Mouse (Mus musculus): Measurements from ENCODE around the gene Ccdc130. TPM values are rescaled to one million over a fixed set of nuclear protein-coding genes. Genes with fewer than 3 reads are reported as not detected.

The Ccdc130 gene
- polyA plus RNA-seq, 1 experiment from 2014 or later, result 21.6 TPM

GRCm38 (mm10) chr8:84273968-84274367, 3.8 kb upstream of the Ccdc130 start:
- Histone ChIP-seq H3K4me2 (no peak overlapping the region), H3K36me3 (no peaks in the 10 kb centered on the region), H3K9ac (0 out of 2 replicates have a peak overlapping the region, but pooled peaks have one; percentile 21), H3K9me3 (no peaks in the 10 kb centered on the region), H3K4me3 (no peak overlapping the region), H3K27ac (no peak overlapping the region), H3K27me3 (0 out of 2 replicates have a peak, but pooled peaks cover 3% of the 10 kb centered on the region), H3K4me1 (peaks cover 8% of the 10 kb centered on the region)
- ATAC-seq (ENCODE audit: insufficient number of reproducible peaks, insufficient read depth, low FRiP score, low TSS enrichment, low read depth), result no peak
- WGBS, result 84% methylated on average over 3 of the region's 3 CpGs

GRCm38 (mm10) chr8:84272302-84272701, 2.1 kb upstream of the Ccdc130 start:
- ATAC-seq (ENCODE audit: insufficient number of reproducible peaks, insufficient read depth, low FRiP score, low TSS enrichment, low read depth), result no peak
- WGBS, result 82% methylated on average over 4 of the region's 4 CpGs
- Histone ChIP-seq H3K27me3 (0 out of 2 replicates have a peak, but pooled peaks cover 3% of the 10 kb centered on the region), H3K9ac (no peak overlapping the region), H3K9me3 (no peaks in the 10 kb centered on the region), H3K4me1 (peaks cover 9% of the 10 kb centered on the region), H3K27ac (no peak overlapping the region), H3K4me2 (no peak overlapping the region), H3K4me3 (no peak overlapping the region), H3K36me3 (no peaks in the 10 kb centered on the region)

- Histone ChIP-seq H3K9me3 (no peaks in the 10 kb centered on the region), H3K27ac (no peak overlapping the region), H3K36me3 (peaks cover 80% of the 10 kb centered on the region), H3K4me2 (no peak overlapping the region), H3K4me3 (no peak overlapping the region), H3K27me3 (no peaks in the 10 kb centered on the region), H3K9ac (no peak overlapping the region), H3K4me1 (peaks cover 14% of the 10 kb centered on the region)
- ATAC-seq (ENCODE audit: insufficient number of reproducible peaks, insufficient read depth, low FRiP score, low TSS enrichment, low read depth), result no peak
- 94% methylated on average over 4 of the region's 4 CpGs for WGBS
Measured at GRCm38 (mm10) chr8:84261098-84261497, 9.1 kb downstream of the Ccdc130 start.

- no peaks in the 10 kb centered on the region for H3K27me3 ChIP-seq
- peak; percentile 77 for ATAC-seq (ENCODE audit: insufficient number of reproducible peaks, insufficient read depth, low FRiP score, low TSS enrichment, low read depth)
- H3K4me2 ChIP-seq, result peak within 1 kb of the TSS; percentile 92
- H3K36me3 ChIP-seq, result peaks cover 72% of the 10 kb centered on the region
- peak within 1 kb of the TSS; percentile 87 for H3K4me3 ChIP-seq
- no peaks in the 10 kb centered on the region for H3K9me3 ChIP-seq
- H3K27ac ChIP-seq, result peak within 1 kb of the TSS; percentile 93
- H3K4me1 ChIP-seq, result peaks cover 18% of the 10 kb centered on the region
- under 1% methylated on average over 64 of the region's 64 CpGs for WGBS
- peak within 1 kb of the TSS; percentile 87 for H3K9ac ChIP-seq
Measured at GRCm38 (mm10) chr8:84256822-84257610, 13.2 kb downstream of the Ccdc130 start, which contains the start of gene Mri1. Gene Mri1, minus strand, starts transcription at chr8:84257326.

GRCm38 (mm10) chr8:84256458-84256821, 13.7 kb downstream of the Ccdc130 start:
- peak overlapping the region; percentile 93 for H3K27ac ChIP-seq
- ATAC-seq (ENCODE audit: insufficient number of reproducible peaks, insufficient read depth, low FRiP score, low TSS enrichment, low read depth), result no peak
- WGBS, result 13% methylated on average over 6 of the region's 6 CpGs

GRCm38 (mm10) chr8:84255858-84256257, 14.3 kb downstream of the Ccdc130 start:
- Histone ChIP-seq H3K27me3 (no peaks in the 10 kb centered on the region), H3K9ac (peak overlapping the region; percentile 87; the same call in 1 of the 2 replicates), H3K9me3 (no peaks in the 10 kb centered on the region), H3K4me2 (peak overlapping the region; percentile 92), H3K4me3 (peak overlapping the region; percentile 87), H3K27ac (peak overlapping the region; percentile 93), H3K36me3 (peaks cover 72% of the 10 kb centered on the region), H3K4me1 (peaks cover 18% of the 10 kb centered on the region)
- ATAC-seq (ENCODE audit: insufficient number of reproducible peaks, insufficient read depth, low FRiP score, low TSS enrichment, low read depth), result no peak
- 77% methylated on average over 3 of the region's 3 CpGs for WGBS

More at GRCm38 (mm10) chr8:84256458-84256821, 13.7 kb downstream of the Ccdc130 start:
- Histone ChIP-seq H3K4me1 (peaks cover 18% of the 10 kb centered on the region), H3K36me3 (peaks cover 72% of the 10 kb centered on the region), H3K4me3 (peak overlapping the region; percentile 87), H3K9me3 (no peaks in the 10 kb centered on the region), H3K4me2 (peak overlapping the region; percentile 92), H3K27me3 (no peaks in the 10 kb centered on the region), H3K9ac (peak overlapping the region; percentile 87)

GRCm38 (mm10) chr8:84249257-84250170, 20.7 kb downstream of the Ccdc130 start, which contains the start of gene D8Ertd738e:
Gene D8Ertd738e, minus strand, starts transcription at chr8:84249719.
- H3K27ac ChIP-seq, result peak within 1 kb of the TSS; percentile 88
- ATAC-seq (ENCODE audit: insufficient number of reproducible peaks, insufficient read depth, low FRiP score, low TSS enrichment, low read depth), result peak; percentile 80
- 3% methylated on average over 52 of the region's 52 CpGs for WGBS
- H3K9me3 ChIP-seq, result no peaks in the 10 kb centered on the region
- peak within 1 kb of the TSS; percentile 76 for H3K4me2 ChIP-seq
- H3K4me3 ChIP-seq, result peak within 1 kb of the TSS; percentile 94
- 0 out of 2 replicates have a peak, but pooled peaks cover 2% of the 10 kb centered on the region for H3K4me1 ChIP-seq
- peak within 1 kb of the TSS; percentile 96 for H3K9ac ChIP-seq
- H3K27me3 ChIP-seq, result no peaks in the 10 kb centered on the region
- peaks cover 76% of the 10 kb centered on the region for H3K36me3 ChIP-seq

- Histone ChIP-seq H3K9me3 (no peaks in the 10 kb centered on the region), H3K4me3 (no peak overlapping the region), H3K4me2 (no peak overlapping the region), H3K27me3 (no peaks in the 10 kb centered on the region), H3K4me1 (peaks cover 5% of the 10 kb centered on the region; the same call in 1 of the 2 replicates), H3K27ac (no peak overlapping the region), H3K36me3 (peaks cover 32% of the 10 kb centered on the region), H3K9ac (no peak overlapping the region)
- no peak for ATAC-seq (ENCODE audit: insufficient number of reproducible peaks, insufficient read depth, low FRiP score, low TSS enrichment, low read depth)
- 56% methylated on average over 2 of the region's 2 CpGs for WGBS
Measured at GRCm38 (mm10) chr8:84241821-84242220, 28.4 kb downstream of the Ccdc130 start.

- H3K4me3 ChIP-seq, result no peak overlapping the region
- no peak overlapping the region for H3K4me2 ChIP-seq
- H3K27ac ChIP-seq, result no peak overlapping the region
- ATAC-seq (ENCODE audit: insufficient number of reproducible peaks, insufficient read depth, low FRiP score, low TSS enrichment, low read depth), result no peak
- no peaks in the 10 kb centered on the region for H3K27me3 ChIP-seq
- peaks cover 7% of the 10 kb centered on the region for H3K4me1 ChIP-seq
- 54% methylated on average over 6 of the region's 6 CpGs for WGBS
- H3K9ac ChIP-seq, result 0 out of 2 replicates have a peak overlapping the region, but pooled peaks have one; percentile 21
- H3K36me3 ChIP-seq, result peaks cover 25% of the 10 kb centered on the region
- no peaks in the 10 kb centered on the region for H3K9me3 ChIP-seq
Measured at GRCm38 (mm10) chr8:84241167-84241566, 29.0 kb downstream of the Ccdc130 start.

GRCm38 (mm10) chr8:84237542-84238229, 32.5 kb downstream of the Ccdc130 start:
- peaks cover 28% of the 10 kb centered on the region for H3K4me1 ChIP-seq
- H3K4me3 ChIP-seq, result peak overlapping the region; percentile 91
- peak overlapping the region; percentile 79 for H3K9ac ChIP-seq
- H3K27me3 ChIP-seq, result no peaks in the 10 kb centered on the region
- peak overlapping the region; percentile 71 for H3K4me2 ChIP-seq
- peak overlapping the region; percentile 92 for H3K27ac ChIP-seq
- no peak for ATAC-seq (ENCODE audit: insufficient number of reproducible peaks, insufficient read depth, low FRiP score, low TSS enrichment, low read depth)
- peaks cover 22% of the 10 kb centered on the region for H3K36me3 ChIP-seq
- H3K9me3 ChIP-seq, result no peaks in the 10 kb centered on the region
- 19% methylated on average over 19 of the region's 19 CpGs for WGBS

All from embryonic facial prominence, embryonic 13.5 days (tissue).